Mouse (Mus musculus) forebrain, postnatal 0 days (tissue): Measurements from ENCODE around the gene Btbd35f23. TPM values are rescaled to one million over a fixed set of nuclear protein-coding genes. Genes with fewer than 3 reads are reported as not detected.
"Not testable (repeated sequence)": the region's sequence is repeated elsewhere in the genome, so short reads cannot be mapped to it uniquely, and the experiment has no call there.

Experiments
- ATAC-seq: fragments of 200-750 bp; cut with Nextera tagmentation; 2 replicates; pipeline ENCODE4 v1.8.0; 2017; ENCODE audit warnings: mild to moderate bottlenecking, moderate library complexity
- DNase-seq: peaks from one replicate; pipeline ENCODE4 v3.0.0-alpha.2; 2015
- H3K27ac ChIP-seq: fragments of 300-500 bp; sonication (generic); 2 replicates; pipeline ENCODE4 v1.5.1; 2014; ENCODE audit warnings: low read depth, mild to moderate bottlenecking, antibody characterized with exemption, low read length, moderate library complexity, mixed read lengths
- H3K27me3 ChIP-seq: fragments of 300-500 bp; sonication (generic); 2 replicates; pipeline ENCODE4 v1.6.1; 2014; ENCODE audit warnings: mild to moderate bottlenecking, low read length, mixed read lengths; ENCODE audit not compliant: insufficient read depth
- H3K36me3 ChIP-seq: fragments of 300-500 bp; sonication (generic); 2 replicates; pipeline ENCODE4 v1.6.1; 2014; ENCODE audit warnings: mild to moderate bottlenecking, moderate library complexity; ENCODE audit not compliant: insufficient read depth
- H3K4me1 ChIP-seq: fragments of 300-500 bp; sonication (generic); 2 replicates; pipeline ENCODE4 v1.6.1; 2014; ENCODE audit warnings: antibody characterized with exemption; ENCODE audit not compliant: insufficient read depth
- H3K4me2 ChIP-seq: fragments of 300-500 bp; sonication (generic); 2 replicates; pipeline ENCODE4 v1.6.1; 2014; ENCODE audit warnings: low read depth, mild to moderate bottlenecking, moderate library complexity
- H3K4me3 ChIP-seq: fragments of 300-500 bp; sonication (generic); 2 replicates; pipeline ENCODE4 v1.5.1; 2014; ENCODE audit warnings: low read depth, low read length, mixed read lengths
- H3K9ac ChIP-seq: fragments of 300-500 bp; sonication (generic); 2 replicates; pipeline ENCODE4 v1.6.1; 2014; ENCODE audit warnings: mild to moderate bottlenecking
- H3K9me3 ChIP-seq: fragments of 300-500 bp; sonication (generic); 2 replicates; pipeline ENCODE4 v1.6.1; 2016; ENCODE audit warnings: low read length
- WGBS: fragments of 180-500 bp; shearing (Covaris S2); extraction: QIAGEN DNeasy Blood & Tissue Kit; methylation state at CpG from one replicate; pipeline ENCODE4 v1.1.7; 2014; 5-methylcytosine and 5-hydroxymethylcytosine counted together
- polyA plus RNA-seq: library from polyadenylated mRNA; unstranded; fragments of >200 nt; fragmentation: Nextera tagmentation; extraction: Ambion mirVana; gene quantifications from 2 replicates; pipeline ENCODE4 v1.2.1, GENCODE M21; 2015
- total RNA-seq: library from RNA; depleted of rRNA; stranded (reverse); fragments of >200 nt; gene quantifications from 2 replicates; pipeline ENCODE4 v1.2.3, GENCODE M21; 2014; rRNA removed

The Btbd35f23 gene
- total RNA-seq (not detected in 2 replicates), polyA plus RNA-seq (not detected in 2 replicates)

GRCm38 (mm10) chrX:3076575-3076974 lies at the start of gene Btbd35f23:
Btbd35f23 (plus strand) TSS chrX:3076875.
- H3K4me1 ChIP-seq, ATAC-seq, DNase-seq, H3K36me3 ChIP-seq, H3K9ac ChIP-seq, H3K4me2 ChIP-seq, H3K27me3 ChIP-seq, H3K27ac ChIP-seq, H3K4me3 ChIP-seq, H3K9me3 ChIP-seq: not testable (repeated sequence)
- WGBS: 86% methylated on average over 1 of the region's 2 CpGs

Other genes with a start within 250 kb of the Btbd35f23 start
- gene Btbd35f24, start 119.0 kb downstream of the Btbd35f23 start, total RNA-seq: not detected in 2 replicates
- not detected in 2 replicates for gene Btbd35f24, start 119.0 kb downstream of the Btbd35f23 start, polyA plus RNA-seq